Mouse (Mus musculus) heart, embryonic 15.5 days (tissue): ENCODE results near the gene Mzf1. TPM values are rescaled to one million over a fixed set of nuclear protein-coding genes. Genes with fewer than 3 reads are reported as not detected.

Experiments
- ATAC-seq: fragments of 200-750 bp; cut with Nextera tagmentation; replicated peaks from 2 replicates; pipeline ENCODE4 v1.8.0; 2017; ENCODE audit warnings: low read depth, moderate TSS enrichment; ENCODE audit not compliant: insufficient number of reproducible peaks, insufficient read depth, low FRiP score
- H3K27ac ChIP-seq: fragments of 300-500 bp; sonication (generic); 2 replicates; pipeline ENCODE4 v1.5.1; 2015; ENCODE audit warnings: mild to moderate bottlenecking, inconsistent platforms
- H3K27me3 ChIP-seq: fragments of 300-500 bp; sonication (generic); 2 replicates; pipeline ENCODE4 v1.6.1; 2015; ENCODE audit warnings: inconsistent platforms
- H3K36me3 ChIP-seq: fragments of 300-500 bp; sonication (generic); 2 replicates; pipeline ENCODE4 v1.6.1; 2015; ENCODE audit warnings: mild to moderate bottlenecking, inconsistent platforms
- H3K4me1 ChIP-seq: fragments of 300-500 bp; sonication (generic); replicated peaks from 2 replicates; pipeline ENCODE4 v1.6.1; 2015; ENCODE audit warnings: inconsistent platforms
- H3K4me2 ChIP-seq: fragments of 300-500 bp; sonication (generic); 2 replicates; pipeline ENCODE4 v1.6.1; 2015; ENCODE audit warnings: inconsistent platforms, mild to moderate bottlenecking, moderate library complexity
- H3K4me3 ChIP-seq: fragments of 300-500 bp; sonication (generic); 2 replicates; pipeline ENCODE4 v1.5.1; 2015; ENCODE audit warnings: mild to moderate bottlenecking, inconsistent platforms
- H3K9ac ChIP-seq: fragments of 300-500 bp; sonication (generic); 2 replicates; pipeline ENCODE4 v1.6.1; 2015; ENCODE audit warnings: mild to moderate bottlenecking, inconsistent platforms
- H3K9me3 ChIP-seq: fragments of 300-500 bp; sonication (generic); replicated peaks from 2 replicates; pipeline ENCODE4 v1.6.1; 2016; ENCODE audit warnings: inconsistent platforms
- WGBS: fragments of 180-500 bp; shearing (Covaris S2); methylation state at CpG from one replicate; pipeline ENCODE4 v1.1.7; 2015; ENCODE audit warnings: mixed read lengths; 5-methylcytosine and 5-hydroxymethylcytosine counted together
- polyA plus RNA-seq: library from polyadenylated mRNA; unstranded; fragments of >200 nt; fragmentation: Nextera tagmentation; extraction: Ambion mirVana; gene quantifications from 2 replicates; pipeline ENCODE4 v1.2.1, GENCODE M21; 2015

The Mzf1 gene
- polyA plus RNA-seq, 1 experiment from 2014 or later: 1.5 TPM

GRCm38 (mm10) chr7:12998851-12999250 lies 55.7 kb downstream of the Mzf1 start, which contains the start of gene Trim28:
TSS of gene Trim28 (plus strand) at chr7:12999114.
- Histone ChIP-seq H3K36me3 (no peaks in the 10 kb centered on the region), H3K27ac (no peak within 1 kb of the TSS), H3K4me1 (no peaks in the 10 kb centered on the region), H3K4me3 (no peak within 1 kb of the TSS), H3K27me3 (no peaks in the 10 kb centered on the region), H3K9me3 (no peaks in the 10 kb centered on the region), H3K4me2 (no peak within 1 kb of the TSS), H3K9ac (no peak within 1 kb of the TSS)
- no peak for ATAC-seq
- 78% methylated on average over 3 of the region's 3 CpGs for WGBS

GRCm38 (mm10) chr7:12998053-12998452 lies 56.5 kb downstream of the Mzf1 start, which contains the start of gene Slc27a5:
TSS of gene Slc27a5 (minus strand) at chr7:12998192.
- WGBS: 64% methylated on average over 5 of the region's 5 CpGs
- Histone ChIP-seq H3K4me3 (no peak within 1 kb of the TSS), H3K36me3 (no peaks in the 10 kb centered on the region), H3K27me3 (no peaks in the 10 kb centered on the region), H3K9me3 (no peaks in the 10 kb centered on the region), H3K4me1 (no peaks in the 10 kb centered on the region), H3K4me2 (no peak within 1 kb of the TSS), H3K9ac (no peak within 1 kb of the TSS), H3K27ac (no peak within 1 kb of the TSS)
- ATAC-seq: no peak

DNA sequence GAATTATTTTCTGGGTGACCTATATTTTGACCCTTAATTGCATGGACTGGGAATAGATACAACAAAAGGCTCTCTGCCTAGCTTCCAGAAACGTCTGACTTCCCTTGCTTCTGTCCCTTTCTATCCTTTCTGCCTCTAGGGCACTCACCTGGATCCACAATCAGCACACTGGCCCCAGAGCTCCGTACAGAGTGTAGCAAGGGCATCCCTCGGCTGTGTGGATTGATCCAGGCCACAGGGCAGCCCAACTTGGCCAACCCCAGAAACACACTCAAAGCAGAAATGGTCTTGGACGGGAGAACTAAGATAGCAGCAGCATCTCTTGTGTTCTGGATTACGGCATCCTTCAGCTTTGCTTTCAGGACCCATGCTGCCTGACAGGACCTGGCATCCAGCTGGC lies 57.3 kb downstream of the Mzf1 start:
- Histone ChIP-seq H3K4me3 (no peak overlapping the region), H3K27me3 (no peaks in the 10 kb centered on the region), H3K4me1 (no peaks in the 10 kb centered on the region), H3K36me3 (no peaks in the 10 kb centered on the region), H3K9me3 (no peaks in the 10 kb centered on the region), H3K9ac (no peak overlapping the region), H3K27ac (no peak overlapping the region), H3K4me2 (no peak overlapping the region)
- no peak for ATAC-seq
- WGBS: 63% methylated on average over 5 of the region's 5 CpGs

GRCm38 (mm10) chr7:12995862-12996261 lies 58.7 kb downstream of the Mzf1 start:
- Histone ChIP-seq H3K4me2 (no peak overlapping the region), H3K9ac (no peak overlapping the region), H3K4me3 (no peak overlapping the region), H3K27me3 (0 out of 2 replicates have a peak, but pooled peaks cover 5% of the 10 kb centered on the region), H3K9me3 (no peaks in the 10 kb centered on the region), H3K27ac (no peak overlapping the region), H3K36me3 (no peaks in the 10 kb centered on the region), H3K4me1 (no peaks in the 10 kb centered on the region)
- no peak for ATAC-seq

GRCm38 (mm10) chr7:12993148-12993547 lies 61.4 kb downstream of the Mzf1 start:
- WGBS: 80% methylated on average over 10 of the region's 10 CpGs
- Histone ChIP-seq H3K4me3 (no peak overlapping the region), H3K36me3 (no peaks in the 10 kb centered on the region), H3K9me3 (no peaks in the 10 kb centered on the region), H3K9ac (no peak overlapping the region), H3K4me2 (no peak overlapping the region), H3K27me3 (0 out of 2 replicates have a peak, but pooled peaks cover 6% of the 10 kb centered on the region), H3K27ac (no peak overlapping the region), H3K4me1 (no peaks in the 10 kb centered on the region)
- no peak for ATAC-seq

Other genes starting within 250 kb of the Mzf1 start
- 9.6 and 10.2 TPM in 2 replicates for gene Zfp329, start 235.9 kb downstream of the Mzf1 start, polyA plus RNA-seq
- 22.1 and 22.9 TPM in 2 replicates for gene Zfp110, start 220.0 kb downstream of the Mzf1 start, polyA plus RNA-seq
- 2.9 and 3.3 TPM in 2 replicates for gene Zfp128, start 173.6 kb downstream of the Mzf1 start, polyA plus RNA-seq
- gene Zscan22, start 156.9 kb downstream of the Mzf1 start, polyA plus RNA-seq: 9.5 and 11.2 TPM in 2 replicates
- 453 and 535 TPM in 2 replicates for gene Rps5, start 132.5 kb downstream of the Mzf1 start, polyA plus RNA-seq
- 0.47 and 0.49 TPM in 2 replicates for gene Rnf225, start 127.3 kb downstream of the Mzf1 start, polyA plus RNA-seq
- gene Zfp324, start 88.9 kb downstream of the Mzf1 start, polyA plus RNA-seq: 5.2 and 7.5 TPM in 2 replicates
- gene Zfp446, start 76.9 kb downstream of the Mzf1 start, polyA plus RNA-seq: 5.0 and 6.4 TPM in 2 replicates
- gene Slc27a5, start 56.6 kb downstream of the Mzf1 start, polyA plus RNA-seq: 0.14 TPM in 1 of 2 replicates, not detected in the other
- gene Trim28, start 55.6 kb downstream of the Mzf1 start, polyA plus RNA-seq: 116 and 173 TPM in 2 replicates
- gene Zbtb45, start 44.7 kb downstream of the Mzf1 start, polyA plus RNA-seq: 12.2 and 18.0 TPM in 2 replicates
- 129 and 133 TPM in 2 replicates for gene Chmp2a, start 20.0 kb downstream of the Mzf1 start, polyA plus RNA-seq
- 107 and 130 TPM in 2 replicates for gene Ube2m, start 16.5 kb downstream of the Mzf1 start, polyA plus RNA-seq
- not detected in 2 replicates for gene Vmn1r85, start 40.4 kb upstream of the Mzf1 start, polyA plus RNA-seq
- not detected in 2 replicates for gene Vmn1r86, start 65.2 kb upstream of the Mzf1 start, polyA plus RNA-seq
- gene Vmn1r87, start 85.4 kb upstream of the Mzf1 start, polyA plus RNA-seq: not detected in 2 replicates
- gene Vmn1r88, start 104.8 kb upstream of the Mzf1 start, polyA plus RNA-seq: not detected in 2 replicates
- gene Vmn1r89, start 158.3 kb upstream of the Mzf1 start, polyA plus RNA-seq: not detected in 2 replicates
- 47.8 and 57.2 TPM in 2 replicates for gene Lig1, start 222.5 kb upstream of the Mzf1 start, polyA plus RNA-seq
- 6.1 and 6.4 TPM in 2 replicates for gene Zswim9, start 224.0 kb upstream of the Mzf1 start, polyA plus RNA-seq